Mouse (Mus musculus): ENCODE results near the gene Papolb. TPM values are rescaled to one million over a fixed set of nuclear protein-coding genes. Genes with fewer than 3 reads are reported as not detected.
A peak's percentile ranks its signal among the peaks of the same experiment; 100 is the strongest.

The Papolb gene
- total RNA-seq, 2 experiments from 2014 or later: 0.10 TPM; not detected in 1

DNA sequence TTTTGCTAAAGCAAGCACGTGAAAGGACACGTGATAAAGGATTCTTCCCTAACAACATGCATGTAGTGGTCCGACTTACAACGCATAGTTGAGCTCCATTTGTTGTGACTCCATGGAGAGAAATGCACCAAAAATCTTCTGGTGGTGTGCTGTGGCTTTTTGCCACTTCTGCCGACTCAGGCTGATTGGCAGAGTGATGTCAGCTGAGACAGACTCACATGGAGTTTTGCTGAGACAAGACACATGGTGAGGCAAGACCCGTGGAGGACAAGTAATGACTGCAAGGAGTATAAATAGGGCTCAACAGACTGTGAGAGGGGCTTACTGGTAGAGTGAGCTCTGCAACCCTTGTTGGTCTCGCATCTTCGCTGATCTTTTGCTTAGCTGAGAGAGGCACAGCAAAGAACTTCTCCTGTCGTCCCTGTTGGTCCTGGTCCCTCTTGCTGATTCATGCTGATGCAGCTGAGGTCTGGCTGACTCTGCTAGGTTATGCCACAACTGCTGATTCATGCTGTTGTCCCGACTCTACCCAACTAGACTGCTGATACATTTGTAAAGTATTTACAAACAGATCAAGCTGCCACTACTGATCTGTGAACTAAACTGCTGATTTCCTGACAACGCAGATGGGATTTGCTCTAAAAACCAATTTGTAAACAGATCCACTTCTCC is 8.5 kb downstream of the Papolb start:
- no peak for DNase-seq
- intact Hi-C loops (cut with DNase I): no loop called here

- intact Hi-C loops (cut with DNase I): no loop called here
- DNase-seq: no peak
Observed at GRCm38 (mm10) chr5:142520360-142520759, 9.5 kb downstream of the Papolb start.

GRCm38 (mm10) chr5:142518973-142519372 is 10.9 kb downstream of the Papolb start:
- intact Hi-C loops (cut with DNase I): no loop called here
- no peak for DNase-seq

- intact Hi-C loops (cut with DNase I): no loop called here
- DNase-seq: no peak
Observed at GRCm38 (mm10) chr5:142512112-142512511, 17.8 kb downstream of the Papolb start.

- intact Hi-C loops (cut with DNase I): no loop called here
- no peak for DNase-seq
Observed at GRCm38 (mm10) chr5:142510061-142510414, 19.8 kb downstream of the Papolb start.

GRCm38 (mm10) chr5:142509141-142510060 is 20.5 kb downstream of the Papolb start:
- intact Hi-C loops (cut with DNase I): no loop called here
- no peak for DNase-seq

DNA sequence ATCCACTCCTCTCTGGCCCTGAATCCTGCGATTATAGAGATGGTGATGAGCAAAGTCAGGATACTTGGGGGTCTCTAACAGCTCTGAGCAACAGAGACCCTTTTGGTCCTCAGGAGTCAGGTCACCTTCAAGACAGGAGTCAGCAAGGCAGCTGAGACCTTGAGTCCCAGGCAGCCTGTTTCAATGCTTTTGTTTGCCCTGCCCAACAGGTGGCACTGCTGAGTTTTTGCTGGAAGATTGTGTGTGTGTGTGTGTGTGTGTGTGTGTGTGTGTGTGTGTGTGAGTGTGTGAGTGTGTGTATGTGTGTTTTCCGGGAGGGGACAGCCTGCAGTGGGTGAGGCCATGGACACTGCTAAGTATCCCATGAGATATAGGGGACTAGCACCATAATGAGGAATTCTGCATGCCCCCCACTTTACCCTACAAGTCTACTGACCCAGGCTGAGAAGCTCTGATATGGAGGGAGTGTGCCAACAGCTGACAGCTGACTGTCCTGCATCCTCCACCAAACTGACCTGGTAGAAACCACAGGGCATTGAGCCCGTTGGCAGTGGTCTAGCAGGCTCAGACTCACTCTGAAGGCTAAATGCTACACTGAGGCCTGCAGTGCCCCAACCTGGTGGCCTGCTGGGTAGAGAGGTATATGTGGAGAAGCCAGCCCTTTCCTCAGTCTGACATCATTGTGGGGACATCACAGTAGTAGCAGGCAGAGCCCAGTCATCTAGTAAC is 24.0 kb downstream of the Papolb start:
- DNase-seq: no peak
- intact Hi-C loops (cut with DNase I): no loop called here

DNA sequence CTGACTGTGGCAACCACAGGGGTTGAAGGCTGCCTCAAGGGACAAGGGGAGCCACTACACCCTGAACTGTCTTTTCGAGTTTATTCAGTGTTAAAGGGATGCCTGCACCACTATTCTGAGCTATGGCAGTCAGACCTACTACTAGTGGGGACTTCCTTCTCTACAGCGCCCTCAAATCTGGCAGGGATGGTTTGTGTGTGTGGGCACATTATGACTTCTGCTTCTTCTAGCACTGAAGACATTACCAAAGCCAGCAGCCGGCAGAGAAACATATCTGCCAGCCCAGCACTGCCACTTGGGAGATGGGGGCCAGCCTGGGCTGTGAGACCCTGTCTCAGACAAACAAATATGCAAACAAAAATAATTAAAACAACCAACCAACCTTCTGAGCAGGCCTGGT is 25.7 kb downstream of the Papolb start:
- intact Hi-C loops (cut with DNase I): no loop called here
- no peak for DNase-seq

- peak; percentile 58 to 69 for DNase-seq
- intact Hi-C loops (cut with DNase I): loop anchor here (2.0 kb wide), 1 partner anchor 48 kb away; the partner anchor contains the start of gene Radil
Observed at GRCm38 (mm10) chr5:142502414-142502813, 27.5 kb downstream of the Papolb start.

DNA sequence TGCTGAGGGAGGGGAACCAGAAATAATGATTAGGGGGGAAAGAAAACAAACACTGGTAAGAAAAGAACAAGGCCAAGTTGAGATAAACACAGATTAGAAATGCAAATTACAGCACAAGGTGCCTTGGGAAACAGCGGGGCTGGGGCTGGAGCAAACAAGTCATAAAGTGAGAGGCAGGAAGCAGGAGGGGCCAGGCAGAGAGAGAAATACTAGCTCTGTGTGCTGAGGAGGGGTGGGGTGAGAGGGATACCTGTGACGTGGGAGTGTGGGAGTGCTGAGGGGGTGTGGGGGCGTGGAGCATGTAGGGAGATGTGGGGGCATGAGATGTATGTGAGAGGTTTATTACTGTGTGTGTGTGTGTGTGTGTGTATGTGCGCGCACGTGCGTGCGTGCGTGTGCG is 29.0 kb downstream of the Papolb start:
- no peak for DNase-seq
- intact Hi-C loops (cut with DNase I): no loop called here

DNA sequence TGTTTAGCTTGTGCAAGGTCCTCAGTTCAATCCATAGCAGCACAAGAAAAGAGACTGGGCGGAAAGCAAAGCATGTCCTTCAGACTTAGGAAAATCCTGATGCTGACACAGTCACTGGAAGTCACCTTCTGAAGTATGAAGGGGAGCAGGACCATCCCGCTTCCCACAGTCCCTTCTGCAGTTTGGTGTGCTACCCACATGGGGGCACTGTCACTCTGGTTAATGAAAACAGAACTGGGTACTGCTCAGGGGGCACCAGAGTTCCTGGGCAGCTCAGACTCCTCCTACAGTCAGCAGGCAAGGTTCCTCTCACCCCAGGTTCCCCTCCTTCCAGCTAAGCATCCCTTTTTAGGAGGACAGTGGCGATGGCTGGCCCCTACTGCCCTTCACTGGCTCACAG is 30.9 kb downstream of the Papolb start:
- intact Hi-C loops (cut with DNase I): loop anchor here (5.0 kb wide), 1 partner anchor 118 kb away; no protein-coding TSS in a partner anchor
- DNase-seq: no peak

DNA sequence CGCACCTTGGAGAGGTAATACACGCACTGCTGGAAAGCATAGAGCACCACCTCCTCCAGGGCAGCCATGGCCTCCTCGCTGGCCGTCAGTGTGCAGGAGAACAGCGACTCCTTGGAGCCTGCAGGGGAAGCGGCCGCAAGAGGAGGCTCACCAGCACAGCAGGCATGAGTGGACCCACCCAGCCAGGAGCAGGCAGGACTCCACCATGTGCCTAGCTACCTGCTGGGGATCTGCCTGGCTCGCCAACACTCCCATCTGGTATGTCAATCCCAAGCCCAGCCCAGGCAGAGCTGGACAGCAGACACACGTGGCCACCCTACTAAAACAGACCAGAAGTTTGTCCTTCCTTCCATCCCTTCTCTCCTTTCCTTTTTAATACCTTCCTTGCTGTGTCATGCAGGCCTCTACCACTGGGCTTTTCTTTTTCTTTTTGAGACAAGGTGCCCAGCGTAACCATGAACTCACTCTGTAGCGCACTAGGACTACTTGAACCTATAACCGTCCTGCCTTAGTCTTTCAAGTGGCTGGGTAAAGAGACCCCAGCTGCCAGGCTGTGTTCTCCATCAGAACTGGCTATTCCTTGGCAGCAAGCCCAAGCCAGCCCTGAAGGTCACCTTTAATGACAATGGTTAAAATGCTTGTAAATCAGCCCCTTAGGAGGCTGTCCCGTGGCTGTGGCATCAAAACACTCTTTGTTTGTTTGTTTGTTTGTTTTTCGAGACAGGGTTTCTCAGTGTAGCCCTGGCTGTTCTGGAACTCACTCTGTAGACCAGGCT is 34.4 kb downstream of the Papolb start:
- intact Hi-C loops (cut with DNase I): loop anchor here (5.0 kb wide), 1 partner anchor 122 kb away; no protein-coding TSS in a partner anchor

GRCm38 (mm10) chr5:142493307-142493706 is 36.6 kb downstream of the Papolb start:
- no peak for DNase-seq
- intact Hi-C loops (cut with DNase I): no loop called here

More for the DNA sequence above, 34.4 kb downstream of the Papolb start:
- DNase-seq: no peak

DNA sequence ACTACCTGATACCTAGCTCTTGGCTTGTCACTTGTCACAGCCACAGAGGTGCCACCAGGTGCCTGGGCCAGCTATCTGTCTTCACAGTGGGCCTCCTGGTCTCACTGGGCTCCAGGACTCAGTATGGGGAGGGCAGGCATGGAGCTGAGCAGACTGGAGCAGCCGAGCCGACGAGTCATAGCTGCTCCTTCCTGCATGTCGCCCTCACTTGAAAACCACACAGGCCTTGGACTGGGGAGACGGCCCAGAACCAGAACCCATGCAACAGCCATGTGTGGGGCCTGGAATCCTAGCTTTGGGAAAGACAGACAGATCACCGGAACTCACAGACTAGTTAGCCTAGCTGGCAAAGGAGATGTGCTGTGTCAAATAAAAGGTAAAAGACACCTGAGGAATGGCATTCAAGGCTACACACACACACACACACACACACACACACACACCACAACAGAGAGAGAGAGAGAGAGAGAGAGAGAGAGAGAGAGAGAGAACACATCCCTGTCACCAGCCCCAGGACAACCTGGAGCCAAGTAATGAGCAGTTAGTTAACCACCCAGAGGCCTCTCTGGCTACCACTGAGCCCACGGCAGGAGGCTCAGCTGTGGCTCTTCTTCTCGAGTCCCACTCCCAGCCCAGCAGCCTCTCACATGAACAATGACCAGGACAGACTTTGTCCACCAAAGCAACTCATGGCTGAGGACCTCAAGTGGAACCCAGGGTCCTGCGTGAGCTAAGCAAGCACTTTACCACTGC is 39.7 kb downstream of the Papolb start:
- intact Hi-C loops (cut with DNase I): no loop called here
- no peak for DNase-seq

DNA sequence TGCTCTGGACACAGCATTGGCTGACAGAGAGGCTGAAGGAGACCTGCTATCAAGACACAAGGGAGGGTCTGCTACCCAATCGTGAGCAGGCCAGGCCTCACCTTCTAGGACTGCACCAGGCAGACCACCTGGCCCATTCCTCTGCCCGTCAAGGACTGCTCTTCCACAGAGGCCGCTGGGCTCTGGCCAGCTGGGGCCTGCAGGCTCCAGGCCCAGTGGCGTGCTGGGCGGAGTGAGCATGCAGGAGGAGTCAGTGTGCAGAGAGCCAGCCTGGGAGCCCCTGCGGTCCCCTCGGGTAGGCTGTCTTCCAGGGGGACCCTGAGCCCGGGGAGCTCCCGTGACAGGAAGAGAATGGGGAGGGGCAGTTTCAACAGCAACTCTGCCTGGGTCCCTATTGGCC is 43.2 kb downstream of the Papolb start:
- intact Hi-C loops (cut with DNase I): no loop called here
- no peak for DNase-seq

GRCm38 (mm10) chr5:142483581-142483980 is 46.3 kb downstream of the Papolb start:
- no peak for DNase-seq
- intact Hi-C loops (cut with DNase I): no loop called here

DNA sequence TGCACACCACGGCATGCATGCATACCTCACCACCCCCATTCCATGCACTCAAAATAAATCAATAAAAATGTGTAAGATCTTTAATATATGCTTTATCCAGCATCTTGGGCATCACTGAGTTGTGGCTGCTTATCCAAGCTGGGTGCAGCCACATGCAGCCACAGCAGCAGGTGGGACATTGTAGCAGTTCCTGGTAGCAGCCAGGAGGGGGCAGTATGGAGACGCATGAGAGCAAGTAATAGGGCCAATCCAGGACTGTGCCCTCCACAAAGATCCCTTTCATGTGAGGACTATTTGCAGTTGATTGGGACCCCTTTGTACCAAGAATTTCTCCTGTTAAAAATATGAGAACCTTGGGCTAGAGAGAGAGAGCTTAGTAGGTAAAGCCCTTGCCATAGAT is 47.4 kb downstream of the Papolb start:
- intact Hi-C loops (cut with DNase I): no loop called here
- no peak for DNase-seq

DNA sequence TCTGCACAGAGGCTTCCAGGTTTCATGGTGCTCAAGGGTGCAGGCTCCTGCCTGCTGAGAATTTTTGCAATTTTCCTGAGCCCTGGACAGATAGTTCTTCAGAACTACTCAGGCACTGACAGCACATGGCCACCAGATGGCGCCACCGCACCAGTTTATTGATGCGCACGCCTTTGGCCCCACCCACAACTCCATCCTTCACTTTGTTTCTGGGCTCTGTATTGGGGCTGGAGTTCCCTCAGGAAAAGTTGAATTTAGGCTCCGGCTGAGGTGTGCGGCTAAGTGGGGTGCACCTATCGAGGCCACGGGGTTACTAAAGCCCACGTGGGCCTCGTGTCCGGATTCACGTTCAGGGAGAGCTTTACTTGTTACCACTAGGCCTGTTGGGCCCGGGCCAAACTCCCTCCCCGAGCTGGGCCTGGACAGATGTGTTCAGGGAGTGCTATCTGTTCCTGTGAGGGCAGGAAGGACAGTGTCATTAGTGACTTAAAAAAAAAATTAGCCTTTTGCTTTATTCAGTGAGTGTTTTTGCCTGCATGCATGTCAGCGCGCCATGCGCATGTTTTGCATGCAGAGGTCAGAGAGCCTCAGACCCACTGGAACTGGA is 50.9 kb downstream of the Papolb start:
- intact Hi-C loops (cut with DNase I): loop anchor here (2.0 to 5.0 kb wide), 2 partner anchors 72 to 238 kb away; partner anchors contain the start of gene Radil
- peak; percentile 78 to 85 for DNase-seq
